Mouse (Mus musculus) liver, embryonic 14.5 days (tissue): ENCODE measurements around the gene Msi2.

Experiments
- CTCF ChIP-seq: IDR thresholded peaks from 2 replicates; pipeline ENCODE4 v1.5.1; 2016; ENCODE audit warnings: antibody characterized with exemption, low read depth, control low read depth
- EP300 ChIP-seq: IDR thresholded peaks from 2 replicates; pipeline ENCODE4 v1.6.1; 2016; ENCODE audit warnings: antibody characterized with exemption, low read depth

DNA sequence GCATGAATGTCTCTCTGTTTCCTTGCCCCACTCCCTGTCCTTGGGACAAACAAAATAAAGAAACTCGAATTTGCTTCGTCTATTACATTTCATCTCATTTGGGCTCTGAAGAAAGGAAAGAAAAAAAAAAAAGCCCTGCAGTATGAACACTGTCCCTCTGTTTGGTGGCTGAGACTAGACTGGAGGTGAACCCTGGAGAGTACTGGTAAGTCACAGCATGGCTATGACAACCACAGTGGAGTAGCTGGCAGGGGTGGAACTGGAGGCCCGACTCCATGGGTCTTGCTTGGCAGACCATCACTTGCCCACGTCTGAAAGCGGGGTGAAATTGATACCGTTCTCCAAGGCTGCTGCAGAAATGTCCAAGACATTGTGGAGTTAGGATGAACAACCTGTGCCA lies 71.8 kb downstream of the Msi2 start:
- TF ChIP-seq CTCF (no peak), EP300 (no peak)
